Mouse (Mus musculus) myocyte (in vitro differentiated cells): ENCODE results near the gene Gpr19. TPM values are rescaled to one million over a fixed set of nuclear protein-coding genes. Genes with fewer than 3 reads are reported as not detected.

Source experiments
- H3K27me3 ChIP-seq: one replicate; pipeline ENCODE4 v1.6.1; 2011; ENCODE audit not compliant: control insufficient read depth, insufficient read depth, insufficient read length
- H3K36me3 ChIP-seq: one replicate; pipeline ENCODE4 v1.6.1; 2011; ENCODE audit not compliant: control insufficient read depth, insufficient read depth
- H3K4me2 ChIP-seq: one replicate; pipeline ENCODE4 v1.6.1; 2011; ENCODE audit warnings: low read depth, control low read depth
- H3K4me3 ChIP-seq: one replicate; pipeline ENCODE4 v1.5.1; 2011; ENCODE audit warnings: mild to moderate bottlenecking, control low read depth, moderate library complexity
- H3K79me2 ChIP-seq: one replicate; pipeline ENCODE4 v1.6.1; 2011; ENCODE audit not compliant: control insufficient read depth, insufficient read depth
- H3ac ChIP-seq: one replicate; pipeline ENCODE4 v1.6.1; 2011; ENCODE audit not compliant: control insufficient read depth, insufficient read length
- CEBPB ChIP-seq: IDR thresholded peaks from 2 replicates; pipeline ENCODE4 v1.6.1; 2011; ENCODE audit warnings: mild to moderate bottlenecking, moderate library complexity; ENCODE audit not compliant: poor library complexity, insufficient read depth, severe bottlenecking
- E2F4 ChIP-seq: IDR thresholded peaks from one replicate; pipeline ENCODE4 v1.6.1; 2011; ENCODE audit warnings: mild to moderate bottlenecking, control low read depth, moderate library complexity; ENCODE audit not compliant: insufficient read depth
- MAX ChIP-seq: IDR thresholded peaks from one replicate; pipeline ENCODE4 v1.6.1; 2011; ENCODE audit warnings: low read depth, mild to moderate bottlenecking, control low read depth
- MYOD1 ChIP-seq, 3 experiments: IDR thresholded peaks; one replicate each; pipeline ENCODE4 v1.6.1; 2011; ENCODE audit warnings: control low read depth in 2 of 3, low read depth in 2 of 3, mild to moderate bottlenecking in 2 of 3, moderate library complexity in 1 of 3; ENCODE audit not compliant: insufficient read length in 2 of 3, control insufficient read depth in 1 of 3
- MYOG ChIP-seq, 3 experiments: IDR thresholded peaks; one replicate each; pipeline ENCODE4 v1.6.1; 2011; ENCODE audit warnings: control low read depth in 2 of 3, low read depth in 2 of 3, mild to moderate bottlenecking in 2 of 3; ENCODE audit not compliant: insufficient read length in 2 of 3, control insufficient read depth in 1 of 3, insufficient read depth in 1 of 3
- POLR2A ChIP-seq: IDR thresholded peaks from one replicate; pipeline ENCODE4 v1.6.1; 2011; ENCODE audit warnings: low read depth, mild to moderate bottlenecking, control low read depth, moderate library complexity; ENCODE audit not compliant: insufficient read length
- POLR2AphosphoS2 ChIP-seq: IDR thresholded peaks from one replicate; pipeline ENCODE4 v1.6.1; 2011; ENCODE audit warnings: low read depth, control low read depth; ENCODE audit not compliant: insufficient read length
- REST ChIP-seq: IDR thresholded peaks from one replicate; pipeline ENCODE4 v1.6.1; 2011; ENCODE audit warnings: mild to moderate bottlenecking, control low read depth, moderate library complexity; ENCODE audit not compliant: insufficient read depth, insufficient read length
- SRF ChIP-seq: IDR thresholded peaks from one replicate; pipeline ENCODE4 v1.6.1; 2011; ENCODE audit warnings: low read depth; ENCODE audit not compliant: control insufficient read depth, insufficient read length
- TCF12 ChIP-seq: IDR thresholded peaks from one replicate; pipeline ENCODE4 v1.6.1; 2011; ENCODE audit warnings: mild to moderate bottlenecking, control low read depth; ENCODE audit not compliant: poor library complexity, insufficient read depth, severe bottlenecking
- TCF3 ChIP-seq: IDR thresholded peaks from one replicate; pipeline ENCODE4 v1.6.1; 2011; ENCODE audit warnings: low read depth, control low read depth; ENCODE audit not compliant: insufficient read length
- USF1 ChIP-seq: IDR thresholded peaks from one replicate; pipeline ENCODE4 v1.6.1; 2011; ENCODE audit warnings: low read depth, mild to moderate bottlenecking, control low read depth, moderate library complexity
- polyA plus RNA-seq: library from polyadenylated mRNA; unstranded; fragments of >200 nt; fragmentation: generic; extraction: Trizol; gene quantifications from one replicate; pipeline ENCODE4 v1.2.1, GENCODE M21; 2012; ENCODE audit warnings: missing spikeins

The Gpr19 gene
- polyA plus RNA-seq, 1 experiment: 2.2 TPM

- no peak overlapping the region for H3ac ChIP-seq
- H3K4me3 ChIP-seq: no peak overlapping the region
- TF ChIP-seq CEBPB: no peak
- no peak for TF ChIP-seq TCF3
- TF ChIP-seq MYOD1 (IDR thresholded peaks at IDR 0.05; ENCODE audit: control insufficient read depth in 1 of 3, insufficient read length in 2 of 3, low read depth in 2 of 3): no peak
- TF ChIP-seq SRF: no peak
- TF ChIP-seq POLR2AphosphoS2: no peak
- TF ChIP-seq MAX: no peak
- TF ChIP-seq REST: no peak
- no peak for TF ChIP-seq POLR2A
- no peak for TF ChIP-seq MYOG (IDR thresholded peaks at IDR 0.05; ENCODE audit: control insufficient read depth in 1 of 3, insufficient read depth in 1 of 3, insufficient read length in 2 of 3, low read depth in 2 of 3)
- TF ChIP-seq USF1: no peak
- TF ChIP-seq E2F4: no peak
- TF ChIP-seq TCF12: no peak
- H3K4me2 ChIP-seq: no peak overlapping the region
- H3K79me2 ChIP-seq: no peaks in the 10 kb centered on the region
- no peaks in the 10 kb centered on the region for H3K27me3 ChIP-seq
- no peaks in the 10 kb centered on the region for H3K36me3 ChIP-seq
Observed at GRCm38 (mm10) chr6:134855926-134856325, 42.5 kb downstream of the Gpr19 start.

GRCm38 (mm10) chr6:134854782-134855181 is 43.6 kb downstream of the Gpr19 start:
- H3K27me3 ChIP-seq: no peaks in the 10 kb centered on the region
- no peaks in the 10 kb centered on the region for H3K79me2 ChIP-seq
- H3ac ChIP-seq: no peak overlapping the region
- TF ChIP-seq USF1 (no peak), E2F4 (no peak), SRF (no peak), POLR2A (no peak), CEBPB (no peak), MAX (no peak), MYOD1 (IDR thresholded peaks at IDR 0.05; ENCODE audit: control insufficient read depth in 1 of 3, insufficient read length in 2 of 3, low read depth in 2 of 3) (no peak), TCF3 (no peak), POLR2AphosphoS2 (no peak), MYOG (IDR thresholded peaks at IDR 0.05; ENCODE audit: control insufficient read depth in 1 of 3, insufficient read depth in 1 of 3, insufficient read length in 2 of 3, low read depth in 2 of 3) (no peak), TCF12 (no peak), REST (no peak)
- H3K36me3 ChIP-seq: no peaks in the 10 kb centered on the region
- no peak overlapping the region for H3K4me3 ChIP-seq
- H3K4me2 ChIP-seq: no peak overlapping the region

- Histone ChIP-seq H3ac (no peak overlapping the region), H3K79me2 (no peaks in the 10 kb centered on the region), H3K4me2 (no peak overlapping the region), H3K4me3 (peak overlapping the region; percentile 9), H3K36me3 (no peaks in the 10 kb centered on the region), H3K27me3 (no peaks in the 10 kb centered on the region)
- no peak for TF ChIP-seq MYOG (IDR thresholded peaks at IDR 0.05; ENCODE audit: control insufficient read depth in 1 of 3, insufficient read depth in 1 of 3, insufficient read length in 2 of 3, low read depth in 2 of 3)
Observed at GRCm38 (mm10) chr6:134849985-134850384, 48.4 kb downstream of the Gpr19 start.

DNA sequence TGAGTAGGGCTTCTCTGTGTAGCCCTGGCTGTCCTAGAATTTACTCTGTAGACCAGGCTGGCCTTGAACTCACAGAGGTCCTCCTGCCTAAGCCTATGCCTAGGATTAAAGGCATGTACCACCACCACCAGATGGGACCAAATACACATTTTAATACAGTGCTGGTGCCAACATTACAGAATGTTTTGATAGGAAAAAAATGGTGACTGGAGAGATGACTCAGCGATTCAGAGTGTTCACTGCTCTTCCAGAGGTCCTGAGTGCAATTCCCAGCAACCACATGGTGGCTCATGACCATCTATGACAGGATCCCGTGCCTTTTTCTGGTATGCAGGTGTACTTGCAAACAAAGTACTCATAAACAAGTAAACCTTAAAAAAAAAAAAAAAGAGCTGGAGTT is 48.9 kb downstream of the Gpr19 start:
- Histone ChIP-seq H3K27me3 (no peaks in the 10 kb centered on the region), H3K36me3 (no peaks in the 10 kb centered on the region), H3K4me2 (peak overlapping the region; percentile 60), H3K79me2 (no peaks in the 10 kb centered on the region), H3ac (no peak overlapping the region), H3K4me3 (peak overlapping the region; percentile 9)
- TF ChIP-seq MYOG (IDR thresholded peaks at IDR 0.05; ENCODE audit: control insufficient read depth in 1 of 3, insufficient read depth in 1 of 3, insufficient read length in 2 of 3, low read depth in 2 of 3): no peak
- TF ChIP-seq TCF3: no peak
- TF ChIP-seq POLR2A: no peak
- no peak for TF ChIP-seq REST
- no peak for TF ChIP-seq MYOD1 (IDR thresholded peaks at IDR 0.05; ENCODE audit: control insufficient read depth in 1 of 3, insufficient read length in 2 of 3, low read depth in 2 of 3)
- TF ChIP-seq E2F4: no peak
- TF ChIP-seq TCF12: no peak
- no peak for TF ChIP-seq POLR2AphosphoS2
- TF ChIP-seq CEBPB: no peak
- no peak for TF ChIP-seq SRF
- no peak for TF ChIP-seq USF1
- no peak for TF ChIP-seq MAX

- Histone ChIP-seq H3ac (no peak overlapping the region), H3K4me3 (peak overlapping the region; percentile 9), H3K79me2 (no peaks in the 10 kb centered on the region), H3K4me2 (peak overlapping the region; percentile 60), H3K36me3 (no peaks in the 10 kb centered on the region), H3K27me3 (no peaks in the 10 kb centered on the region)
- TF ChIP-seq TCF12 (no peak), MYOG (IDR thresholded peaks at IDR 0.05; ENCODE audit: control insufficient read depth in 1 of 3, insufficient read depth in 1 of 3, insufficient read length in 2 of 3, low read depth in 2 of 3) (no peak), MYOD1 (IDR thresholded peaks at IDR 0.05; ENCODE audit: control insufficient read depth in 1 of 3, insufficient read length in 2 of 3, low read depth in 2 of 3) (no peak), MAX (no peak), SRF (no peak), E2F4 (no peak), POLR2AphosphoS2 (no peak), USF1 (no peak), TCF3 (no peak), REST (no peak)
Observed at GRCm38 (mm10) chr6:134848197-134848890, 50.0 kb downstream of the Gpr19 start.
